In the genomic region with DNA sequence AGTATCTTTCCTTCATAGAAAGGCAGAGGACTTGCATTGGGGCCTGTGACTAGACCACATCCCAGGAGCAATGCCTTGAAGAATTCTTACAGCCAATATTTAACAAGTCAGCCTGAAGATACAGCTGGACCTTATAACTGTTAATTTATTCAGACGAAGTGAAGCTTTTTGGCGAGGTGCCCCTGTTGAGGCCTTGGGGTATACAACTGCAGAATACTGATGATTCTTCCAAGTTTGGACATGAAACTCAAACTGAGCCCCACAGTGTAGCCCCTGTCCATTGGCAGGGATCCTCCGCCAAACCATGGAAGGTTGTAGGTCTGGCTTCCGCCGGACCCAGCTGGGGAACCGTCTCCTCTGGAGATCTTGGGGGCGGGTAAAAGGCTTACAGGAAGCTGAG, we compare ENCODE assay signal across 9 mouse cellular contexts. TPM values are rescaled to one million over a fixed set of nuclear protein-coding genes. Genes with fewer than 3 reads are reported as not detected.
DNase-seq lines count a peak whose midpoint lies in the region; ATAC-seq lines count a peak whose summit lies in the region.
"Had no signal": no experiment of that assay in that cellular context is flagged by ENCODE, and none has a peak within 500 bp of the region (broad histone marks: within the 10 kb centered on the region; RNA-seq: fewer than 3 reads in every experiment).

No protein-coding gene starts in this region.

- H3K4me3 ChIP-seq in heart, embryonic 10.5 days: no peak overlapping the region
- no peak overlapping the region for H3K4me3 ChIP-seq in intestine, embryonic 15.5 days (replicated peaks)
- H3K4me3 ChIP-seq in stomach, embryonic 14.5 days (ENCODE audit: low read depth, low read length): no peak overlapping the region

- no peak overlapping the region for H3K27ac ChIP-seq in heart, embryonic 10.5 days
- H3K27ac ChIP-seq in intestine, embryonic 15.5 days: peak overlapping the region; percentile 22; the same call in 1 of the 2 replicates
- peak overlapping the region; percentile 66 for H3K27ac ChIP-seq in stomach, embryonic 14.5 days (ENCODE audit: low read length)

- no peaks in the 10 kb centered on the region for H3K27me3 ChIP-seq in heart, embryonic 10.5 days (ENCODE audit: insufficient read depth, poor library complexity, severe bottlenecking)
- H3K27me3 ChIP-seq in intestine, embryonic 15.5 days (replicated peaks): no peaks in the 10 kb centered on the region
- H3K27me3 ChIP-seq in stomach, embryonic 14.5 days (ENCODE audit: control insufficient read depth, insufficient read depth, low read length): no peaks in the 10 kb centered on the region

- H3K9me3 ChIP-seq in heart, embryonic 10.5 days: peaks cover 4% of the 10 kb centered on the region; the same call in 1 of the 2 replicates
- no peaks in the 10 kb centered on the region for H3K9me3 ChIP-seq in intestine, embryonic 15.5 days
- H3K9me3 ChIP-seq in stomach, embryonic 14.5 days (ENCODE audit: control insufficient read depth, low read depth, low read length): no peaks in the 10 kb centered on the region

- no peak overlapping the region for H3K4me2 ChIP-seq in intestine, embryonic 15.5 days (replicated peaks)
- no peak overlapping the region for H3K4me2 ChIP-seq in stomach, embryonic 14.5 days (replicated peaks; ENCODE audit: low read depth, low read length)

- peak; percentile 85 for ATAC-seq in intestine, embryonic 15.5 days
- peak; percentile 82; the same call in 1 of the 2 replicates for ATAC-seq in stomach, embryonic 14.5 days (ENCODE audit: insufficient number of reproducible peaks, insufficient read depth, low FRiP score, low read depth)
- ATAC-seq in inflammation-experienced regulatory T-cells, adult 6 months: no peak

- H3K4me1 ChIP-seq in heart, embryonic 10.5 days: no peaks in the 10 kb centered on the region
- 0 out of 2 replicates have a peak, but pooled peaks cover 3% of the 10 kb centered on the region for H3K4me1 ChIP-seq in intestine, embryonic 15.5 days (replicated peaks)
- H3K4me1 ChIP-seq in stomach, embryonic 14.5 days (ENCODE audit: control insufficient read depth, insufficient read depth, low read length): peaks cover 3% of the 10 kb centered on the region; the same call in 1 of the 2 replicates

- H3K36me3 ChIP-seq in heart, embryonic 10.5 days: peaks cover 49% of the 10 kb centered on the region
- H3K36me3 ChIP-seq in intestine, embryonic 15.5 days: peaks cover 10% of the 10 kb centered on the region
- H3K36me3 ChIP-seq in stomach, embryonic 14.5 days (ENCODE audit: control insufficient read depth, insufficient read depth, low read length): peaks cover 3% of the 10 kb centered on the region; the same call in 1 of the 2 replicates

- WGBS in heart, embryonic 10.5 days: 90% methylated on average over 7 of the region's 7 CpGs
- WGBS in intestine, embryonic 15.5 days: 52% methylated on average over 7 of the region's 7 CpGs
- 49% methylated on average over 7 of the region's 7 CpGs for WGBS in stomach, embryonic 14.5 days

- H3K9ac ChIP-seq in intestine, embryonic 15.5 days: no peak overlapping the region
- H3K9ac ChIP-seq in stomach, embryonic 14.5 days (replicated peaks; ENCODE audit: low read depth, low read length): no peak overlapping the region

- DNase-seq in heart, adult 18-20 months: peak; percentile 36 to 56
- DNase-seq in heart, embryonic 10.5 days (ENCODE audit: low spot score): no peak
- DNase-seq in right cerebral cortex, postnatal 10 days (ENCODE audit: low spot score in 2 of 2): peak; percentile 66 to 75
- no peak for DNase-seq in right cerebral cortex, adult 18-20 months
- DNase-seq in B cell, adult 2 months: no peak
- DNase-seq: right cerebral cortex, postnatal 25 days had no signal

RNA-seq across cellular contexts. Expression of a gene that starts 12.7 kb away (rescaled TPM):
- total RNA-seq in heart, adult 18-20 months (2021): not detected
- not detected in 2 replicates for polyA plus RNA-seq in heart, embryonic 10.5 days (2016; fragmentation: Nextera tagmentation; extraction: Ambion mirVana)
- polyA plus RNA-seq in intestine, embryonic 15.5 days (2015; fragmentation: Nextera tagmentation; extraction: Ambion mirVana): 2.9 and 4.2 TPM in 2 replicates
- 0.24 TPM in 1 of 2 replicates, not detected in the other for polyA plus RNA-seq in stomach, embryonic 14.5 days (2014; fragmentation: Nextera tagmentation; extraction: Ambion mirVana)
- not detected for polyA plus RNA-seq in inflammation-experienced regulatory T-cells, adult 6 months (2017; shearing (Covaris generic))

Comparison
In these comparisons a context has a peak if more than half of its experiments do, and no peak if none do; other contexts are left out.
1. DNase-seq: peak in heart, adult 18-20 months (2 of 2) and right cerebral cortex, postnatal 10 days (2 of 2); none in heart, embryonic 10.5 days (single experiment), right cerebral cortex, adult 18-20 months (single experiment) and B cell, adult 2 months (0 of 2).